Mouse (Mus musculus): ENCODE results near the gene Shroom1.

GRCm38 (mm10) chr11:53504376-53504775, 47.4 kb downstream of the Shroom1 start:
- TF ChIP-seq GATA1 (IDR thresholded peaks at IDR 0.05; ENCODE audit: borderline replicate concordance, low read length): no peak
- no peak for TF ChIP-seq FLI1 (IDR thresholded peaks at IDR 0.05; ENCODE audit: low read length)
